Mouse (Mus musculus): ENCODE data around the gene Atg9b. TPM values are rescaled to one million over a fixed set of nuclear protein-coding genes. Genes with fewer than 3 reads are reported as not detected.

Gene Atg9b
- polyA plus RNA-seq, 1 experiment from 2014 or later, result 0.93 TPM

GRCm38 (mm10) chr5:24374216-24374615 is 17.7 kb downstream of the Atg9b start:
- Histone ChIP-seq H3K27ac (no peak overlapping the region), H3K4me3 (no peak overlapping the region), H3K4me2 (no peak overlapping the region), H3K9me3 (replicated peaks) (no peaks in the 10 kb centered on the region), H3K4me1 (no peaks in the 10 kb centered on the region), H3K27me3 (replicated peaks) (peaks cover 50% of the 10 kb centered on the region; the same call in 1 of the 2 replicates), H3K9ac (no peak overlapping the region), H3K36me3 (no peaks in the 10 kb centered on the region)
- ATAC-seq, result no peak
- WGBS (ENCODE audit: insufficient replicate concordance), result 64% methylated on average over 6 of the region's 6 CpGs

- H3K4me1 ChIP-seq, result no peaks in the 10 kb centered on the region
- H3K4me3 ChIP-seq, result no peak overlapping the region
- no peak overlapping the region for H3K4me2 ChIP-seq
- no peaks in the 10 kb centered on the region for H3K9me3 ChIP-seq (replicated peaks)
- no peaks in the 10 kb centered on the region for H3K36me3 ChIP-seq
- H3K27me3 ChIP-seq (replicated peaks), result peaks cover 50% of the 10 kb centered on the region; the same call in 1 of the 2 replicates
- H3K9ac ChIP-seq, result no peak overlapping the region
- 67% methylated on average over 5 of the region's 5 CpGs for WGBS (ENCODE audit: insufficient replicate concordance)
- H3K27ac ChIP-seq, result no peak overlapping the region
- no peak for ATAC-seq
Observed at GRCm38 (mm10) chr5:24373807-24374206, 18.1 kb downstream of the Atg9b start.

GRCm38 (mm10) chr5:24369767-24370166 is 22.2 kb downstream of the Atg9b start:
- Histone ChIP-seq H3K9ac (no peak overlapping the region), H3K36me3 (no peaks in the 10 kb centered on the region), H3K9me3 (replicated peaks) (no peaks in the 10 kb centered on the region), H3K4me2 (no peak overlapping the region), H3K4me3 (no peak overlapping the region), H3K27me3 (replicated peaks) (peaks cover 63% of the 10 kb centered on the region), H3K4me1 (peaks cover 11% of the 10 kb centered on the region; the same call in 1 of the 2 replicates), H3K27ac (no peak overlapping the region)
- ATAC-seq, result no peak
- WGBS (ENCODE audit: insufficient replicate concordance), result 74% methylated on average over 9 of the region's 9 CpGs

GRCm38 (mm10) chr5:24366426-24366825 is 25.5 kb downstream of the Atg9b start:
- H3K36me3 ChIP-seq, result no peaks in the 10 kb centered on the region
- WGBS (ENCODE audit: insufficient replicate concordance), result 58% methylated on average over 9 of the region's 9 CpGs
- H3K27ac ChIP-seq, result no peak overlapping the region
- no peak overlapping the region for H3K4me2 ChIP-seq
- H3K9me3 ChIP-seq (replicated peaks), result no peaks in the 10 kb centered on the region
- H3K27me3 ChIP-seq (replicated peaks), result peaks cover 79% of the 10 kb centered on the region
- no peak for ATAC-seq
- no peak overlapping the region for H3K9ac ChIP-seq
- H3K4me3 ChIP-seq, result no peak overlapping the region
- H3K4me1 ChIP-seq, result peaks cover 12% of the 10 kb centered on the region; the same call in 1 of the 2 replicates

GRCm38 (mm10) chr5:24365528-24365927 is 26.4 kb downstream of the Atg9b start:
- ATAC-seq, result no peak
- peaks cover 12% of the 10 kb centered on the region; the same call in 1 of the 2 replicates for H3K4me1 ChIP-seq
- peak overlapping the region; percentile 2; the same call in 1 of the 2 replicates for H3K4me3 ChIP-seq
- H3K36me3 ChIP-seq, result no peaks in the 10 kb centered on the region
- no peaks in the 10 kb centered on the region for H3K9me3 ChIP-seq (replicated peaks)
- no peak overlapping the region for H3K9ac ChIP-seq
- no peak overlapping the region for H3K27ac ChIP-seq
- 0 out of 2 replicates have a peak overlapping the region, but pooled peaks have one; percentile 1 for H3K4me2 ChIP-seq
- peaks cover 75% of the 10 kb centered on the region for H3K27me3 ChIP-seq (replicated peaks)
- 6% methylated on average over 5 of the region's 5 CpGs for WGBS (ENCODE audit: insufficient replicate concordance)

- Histone ChIP-seq H3K27me3 (replicated peaks) (peaks cover 75% of the 10 kb centered on the region), H3K4me3 (peak overlapping the region; percentile 2; the same call in 1 of the 2 replicates), H3K4me1 (peaks cover 12% of the 10 kb centered on the region; the same call in 1 of the 2 replicates), H3K4me2 (peak overlapping the region; percentile 1; the same call in 1 of the 2 replicates), H3K9ac (no peak overlapping the region), H3K9me3 (replicated peaks) (no peaks in the 10 kb centered on the region), H3K27ac (no peak overlapping the region), H3K36me3 (no peaks in the 10 kb centered on the region)
- WGBS (ENCODE audit: insufficient replicate concordance), result 44% methylated on average over 10 of the region's 10 CpGs
- ATAC-seq, result no peak
Observed at GRCm38 (mm10) chr5:24364963-24365362, 27.0 kb downstream of the Atg9b start.

GRCm38 (mm10) chr5:24364508-24364907 is 27.4 kb downstream of the Atg9b start, which contains the start of gene Nos3:
TSS of gene Nos3 (plus strand) at chr5:24364810.
- Histone ChIP-seq H3K4me2 (peak within 1 kb of the TSS; percentile 1; the same call in 1 of the 2 replicates), H3K36me3 (no peaks in the 10 kb centered on the region), H3K9me3 (replicated peaks) (no peaks in the 10 kb centered on the region), H3K27ac (no peak within 1 kb of the TSS), H3K4me3 (peak within 1 kb of the TSS; percentile 2; the same call in 1 of the 2 replicates), H3K9ac (no peak within 1 kb of the TSS), H3K4me1 (peaks cover 12% of the 10 kb centered on the region; the same call in 1 of the 2 replicates), H3K27me3 (replicated peaks) (peaks cover 74% of the 10 kb centered on the region)
- WGBS (ENCODE audit: insufficient replicate concordance), result 30% methylated on average over 12 of the region's 12 CpGs
- no peak for ATAC-seq

GRCm38 (mm10) chr5:24364061-24364460 is 27.9 kb downstream of the Atg9b start:
- H3K4me1 ChIP-seq, result peaks cover 12% of the 10 kb centered on the region; the same call in 1 of the 2 replicates
- no peak overlapping the region for H3K9ac ChIP-seq
- no peaks in the 10 kb centered on the region for H3K36me3 ChIP-seq
- H3K4me2 ChIP-seq, result no peak overlapping the region
- no peak overlapping the region for H3K4me3 ChIP-seq
- peaks cover 74% of the 10 kb centered on the region for H3K27me3 ChIP-seq (replicated peaks)
- WGBS (ENCODE audit: insufficient replicate concordance), result 37% methylated on average over 3 of the region's 3 CpGs
- H3K9me3 ChIP-seq (replicated peaks), result no peaks in the 10 kb centered on the region
- no peak for ATAC-seq
- H3K27ac ChIP-seq, result no peak overlapping the region

- WGBS (ENCODE audit: insufficient replicate concordance), result 65% methylated on average over 2 of the region's 2 CpGs
- Histone ChIP-seq H3K36me3 (no peaks in the 10 kb centered on the region), H3K4me3 (no peak overlapping the region), H3K4me2 (no peak overlapping the region), H3K27ac (no peak overlapping the region), H3K9me3 (replicated peaks) (no peaks in the 10 kb centered on the region), H3K9ac (no peak overlapping the region), H3K4me1 (peaks cover 12% of the 10 kb centered on the region; the same call in 1 of the 2 replicates), H3K27me3 (replicated peaks) (peaks cover 76% of the 10 kb centered on the region)
- no peak for ATAC-seq
Observed at GRCm38 (mm10) chr5:24363467-24363866, 28.5 kb downstream of the Atg9b start.

GRCm38 (mm10) chr5:24360792-24361454 is 31.0 kb downstream of the Atg9b start:
- ATAC-seq, result peak; percentile 43; the same call in 1 of the 2 replicates

GRCm38 (mm10) chr5:24357461-24357860 is 34.5 kb downstream of the Atg9b start:
- Histone ChIP-seq H3K9me3 (replicated peaks) (no peaks in the 10 kb centered on the region), H3K4me1 (peaks cover 3% of the 10 kb centered on the region), H3K27me3 (replicated peaks) (peaks cover 73% of the 10 kb centered on the region), H3K4me2 (no peak overlapping the region), H3K27ac (no peak overlapping the region), H3K4me3 (no peak overlapping the region), H3K36me3 (no peaks in the 10 kb centered on the region), H3K9ac (no peak overlapping the region)
- ATAC-seq, result no peak
- 13% methylated on average over 7 of the region's 7 CpGs for WGBS (ENCODE audit: insufficient replicate concordance)

More at GRCm38 (mm10) chr5:24360792-24361454, 31.0 kb downstream of the Atg9b start:
- 0% methylated on average over 7 of the region's 7 CpGs for WGBS (ENCODE audit: insufficient replicate concordance)
- Histone ChIP-seq H3K4me2 (no peak overlapping the region), H3K9ac (no peak overlapping the region), H3K9me3 (replicated peaks) (no peaks in the 10 kb centered on the region), H3K27ac (no peak overlapping the region), H3K4me3 (no peak overlapping the region), H3K27me3 (replicated peaks) (peaks cover 71% of the 10 kb centered on the region), H3K4me1 (peaks cover 12% of the 10 kb centered on the region; the same call in 1 of the 2 replicates), H3K36me3 (no peaks in the 10 kb centered on the region)

- Histone ChIP-seq H3K4me3 (no peak overlapping the region), H3K9ac (no peak overlapping the region)
- WGBS (ENCODE audit: insufficient replicate concordance), result 48% methylated on average over 4 of the region's 4 CpGs
Observed at GRCm38 (mm10) chr5:24356764-24357163, 35.2 kb downstream of the Atg9b start.

More at GRCm38 (mm10) chr5:24356764-24357163, 35.2 kb downstream of the Atg9b start:
- Histone ChIP-seq H3K4me1 (peaks cover 10% of the 10 kb centered on the region), H3K36me3 (no peaks in the 10 kb centered on the region), H3K9me3 (replicated peaks) (no peaks in the 10 kb centered on the region), H3K27me3 (replicated peaks) (peaks cover 75% of the 10 kb centered on the region), H3K4me2 (no peak overlapping the region), H3K27ac (no peak overlapping the region)
- ATAC-seq, result no peak

Data from liver, embryonic 12.5 days (tissue).